Mouse (Mus musculus) midbrain, embryonic 11.5 days (tissue): Measurements from ENCODE around the gene Tmem8. TPM values are rescaled to one million over a fixed set of nuclear protein-coding genes. Genes with fewer than 3 reads are reported as not detected.
"Not testable (repeated sequence)": the region's sequence is repeated elsewhere in the genome, so short reads cannot be mapped to it uniquely, and the experiment has no call there.

Source experiments
- ATAC-seq: fragments of 200-750 bp; cut with Nextera tagmentation; 2 replicates; pipeline ENCODE4 v1.8.0; 2017; ENCODE audit warnings: moderate TSS enrichment, moderate library complexity; ENCODE audit not compliant: low FRiP score
- DNase-seq: peaks from one replicate; pipeline ENCODE4 v3.0.0; 2015; ENCODE audit warnings: low spot score; ENCODE audit errors: missing footprints
- H3K27ac ChIP-seq: fragments of 300-500 bp; sonication (generic); 2 replicates; pipeline ENCODE4 v1.5.1; 2014; ENCODE audit warnings: low read depth, low read length
- H3K27me3 ChIP-seq: fragments of 300-500 bp; sonication (generic); 2 replicates; pipeline ENCODE4 v1.6.1; 2014; ENCODE audit warnings: mild to moderate bottlenecking, low read length, moderate library complexity, mixed read lengths; ENCODE audit not compliant: control insufficient read depth, insufficient read depth
- H3K36me3 ChIP-seq: fragments of 300-500 bp; sonication (generic); 2 replicates; pipeline ENCODE4 v1.6.1; 2014; ENCODE audit warnings: mild to moderate bottlenecking, low read length, moderate library complexity, mixed read lengths; ENCODE audit not compliant: control insufficient read depth, insufficient read depth
- H3K4me1 ChIP-seq: fragments of 300-500 bp; sonication (generic); 2 replicates; pipeline ENCODE4 v1.6.1; 2014; ENCODE audit warnings: low read length; ENCODE audit not compliant: control insufficient read depth, insufficient read depth
- H3K4me2 ChIP-seq: fragments of 300-500 bp; sonication (generic); 2 replicates; pipeline ENCODE4 v1.6.1; 2014; ENCODE audit warnings: mild to moderate bottlenecking, moderate library complexity
- H3K4me3 ChIP-seq: fragments of 300-500 bp; sonication (generic); 2 replicates; pipeline ENCODE4 v1.5.1; 2014; ENCODE audit warnings: low read depth, low read length
- H3K9ac ChIP-seq: fragments of 300-500 bp; sonication (generic); 2 replicates; pipeline ENCODE4 v1.6.1; 2014; ENCODE audit warnings: low read length
- H3K9me3 ChIP-seq: fragments of 300-500 bp; sonication (generic); 2 replicates; pipeline ENCODE4 v1.6.1; 2016; ENCODE audit warnings: low read length; ENCODE audit not compliant: control insufficient read depth
- WGBS: fragments of 180-500 bp; shearing (Covaris S2); extraction: QIAGEN DNeasy Blood & Tissue Kit; methylation state at CpG from one replicate; pipeline ENCODE4 v1.1.7; 2014; 5-methylcytosine and 5-hydroxymethylcytosine counted together
- polyA plus RNA-seq: library from polyadenylated mRNA; unstranded; fragments of >200 nt; fragmentation: Nextera tagmentation; extraction: Ambion mirVana; gene quantifications from 2 replicates; pipeline ENCODE4 v1.2.1, GENCODE M21; 2014

Tmem8 gene
- polyA plus RNA-seq, 1 experiment from 2014 or later, result 1.3 TPM

DNA sequence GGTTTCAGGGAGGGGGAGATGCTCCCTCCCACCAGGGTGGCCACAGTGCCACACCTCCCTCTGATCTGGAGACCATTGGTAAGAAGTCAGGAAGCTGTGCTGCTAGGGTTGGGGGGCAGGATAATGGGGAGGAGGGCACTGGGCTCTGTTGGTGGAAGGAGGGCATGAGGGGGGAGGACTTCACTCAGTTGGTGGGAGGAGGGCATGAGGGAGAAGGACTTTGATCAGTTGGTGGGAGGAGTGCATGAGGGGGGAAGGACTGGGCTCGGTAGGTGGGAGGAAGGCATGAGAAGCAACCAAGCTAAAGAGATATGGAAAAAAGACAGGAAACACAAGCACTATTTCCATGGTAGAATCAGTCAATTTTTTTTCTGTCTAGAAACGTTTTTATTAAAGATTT lies 32.2 kb upstream of the Tmem8 start:
- WGBS, result 48% methylated on average over 2 of the region's 2 CpGs
- Histone ChIP-seq H3K9ac (no peak overlapping the region), H3K4me1 (no peaks in the 10 kb centered on the region), H3K4me2 (no peak overlapping the region), H3K4me3 (no peak overlapping the region), H3K9me3 (no peaks in the 10 kb centered on the region), H3K36me3 (no peaks in the 10 kb centered on the region), H3K27me3 (no peaks in the 10 kb centered on the region), H3K27ac (no peak overlapping the region)
- DNase-seq (peak; percentile 66), ATAC-seq (no peak)

DNA sequence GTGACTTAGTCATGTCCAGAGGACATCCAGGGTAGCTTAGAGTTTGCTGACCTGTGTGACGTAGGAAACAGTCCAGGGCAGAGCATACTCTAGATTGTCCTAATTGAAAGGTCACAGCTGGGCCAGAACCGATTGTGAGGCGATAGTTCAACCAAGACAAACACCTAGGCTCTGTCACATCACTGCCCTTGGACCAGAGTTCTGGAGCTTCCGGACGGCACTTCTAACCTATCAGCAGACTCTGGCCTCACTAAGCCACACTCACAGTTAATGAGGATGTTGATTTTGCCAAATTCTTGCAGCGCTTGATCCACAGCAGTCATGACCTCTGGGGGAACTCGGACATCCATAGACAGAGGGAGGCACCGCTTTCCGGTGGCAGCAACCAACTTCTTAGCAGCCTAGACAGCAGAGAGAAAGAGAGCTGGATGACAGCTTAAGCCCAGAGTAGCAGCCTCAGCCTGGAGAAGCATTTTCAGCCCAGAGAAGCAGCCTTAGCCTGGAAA lies 26.0 kb upstream of the Tmem8 start:
- Histone ChIP-seq H3K27me3 (no peaks in the 10 kb centered on the region), H3K27ac (no peak overlapping the region), H3K4me3 (no peak overlapping the region), H3K36me3 (no peaks in the 10 kb centered on the region), H3K4me2 (no peak overlapping the region), H3K9ac (no peak overlapping the region), H3K9me3 (no peaks in the 10 kb centered on the region), H3K4me1 (peaks cover 3% of the 10 kb centered on the region; the same call in 1 of the 2 replicates)
- ATAC-seq (no peak), DNase-seq (no peak)
- WGBS, result 93% methylated on average over 9 of the region's 9 CpGs

DNA sequence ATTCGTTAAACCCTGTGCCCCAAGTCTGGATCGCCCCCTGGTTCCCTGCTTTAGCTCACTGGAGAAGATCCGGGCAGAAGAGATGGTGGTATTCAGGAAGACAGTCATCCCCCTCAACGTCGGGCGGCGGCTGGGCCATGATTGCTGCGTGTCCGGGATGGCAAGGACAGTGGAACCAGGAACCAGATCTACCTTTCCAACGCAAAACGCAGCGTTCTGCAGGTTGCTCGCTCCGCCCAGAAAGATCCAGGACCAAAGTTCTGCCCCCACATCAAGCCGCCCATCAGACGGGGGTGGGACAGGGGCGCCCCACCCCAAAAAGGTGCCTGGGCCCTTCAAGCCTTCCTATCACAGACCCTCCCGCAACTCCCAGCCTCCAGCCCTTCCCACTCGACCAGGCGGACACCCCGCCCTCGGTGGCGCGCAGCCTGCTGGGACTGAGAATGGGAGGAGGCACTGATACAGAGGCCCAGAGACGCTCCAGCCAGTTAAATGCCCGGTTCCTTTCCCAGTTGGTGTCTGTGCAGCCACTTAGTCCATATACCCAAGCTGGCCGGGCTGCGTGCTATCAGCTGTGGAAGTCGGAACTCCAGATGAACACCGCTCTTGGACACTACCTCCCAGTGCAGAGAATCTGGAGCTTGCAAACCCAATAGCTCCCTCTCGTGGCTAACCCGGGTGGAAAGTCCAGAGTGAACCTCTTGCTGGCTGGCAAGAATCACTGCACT lies 23.0 kb upstream of the Tmem8 start, which contains the start of gene Decr2:
TSS of gene Decr2 (minus strand) at position 433 of the 728 bp plus-strand sequence.
- WGBS, result 3% methylated on average over 32 of the region's 32 CpGs
- peak; percentile 98 for DNase-seq
- Histone ChIP-seq H3K4me1 (peaks cover 8% of the 10 kb centered on the region; the same call in 1 of the 2 replicates), H3K9me3 (no peaks in the 10 kb centered on the region), H3K27me3 (no peaks in the 10 kb centered on the region), H3K27ac (peak within 1 kb of the TSS; percentile 50), H3K9ac (peak within 1 kb of the TSS; percentile 78), H3K4me3 (peak within 1 kb of the TSS; percentile 52), H3K36me3 (no peaks in the 10 kb centered on the region), H3K4me2 (peak within 1 kb of the TSS; percentile 89)
- ATAC-seq, result peak; percentile 86

DNA sequence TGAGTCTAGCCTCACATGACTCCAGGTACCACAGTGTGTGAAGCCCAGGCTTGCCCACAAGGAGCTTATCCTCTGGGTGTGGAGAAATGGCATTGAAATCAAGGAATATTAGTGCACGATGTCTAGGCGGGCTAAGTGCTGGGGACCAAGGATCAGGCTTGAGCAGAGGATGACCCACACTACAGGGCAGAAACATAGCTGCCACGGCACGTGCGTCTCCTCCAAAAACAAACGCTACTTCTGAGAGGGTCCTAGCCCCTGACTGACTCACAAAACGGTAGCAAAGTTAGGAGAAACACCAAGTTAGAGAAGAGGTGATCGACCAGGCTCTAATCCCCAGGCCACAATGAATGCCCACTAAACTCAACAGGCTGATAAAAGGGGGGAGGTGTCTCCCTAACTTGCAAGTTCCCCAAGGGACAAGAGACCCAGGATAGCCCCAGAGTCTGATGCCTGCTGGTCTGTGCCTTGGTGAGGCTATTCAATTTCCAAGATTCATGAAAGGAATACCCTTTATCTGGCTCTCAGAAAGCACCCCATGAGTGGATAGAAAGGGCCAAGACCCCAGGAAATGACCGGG lies 18.5 kb upstream of the Tmem8 start:
- DNase-seq (peak; percentile 91), ATAC-seq (no peak)
- no peaks in the 10 kb centered on the region for H3K9me3 ChIP-seq
- H3K27ac ChIP-seq, result no peak overlapping the region; the same call in 1 of the 2 replicates
- H3K4me1 ChIP-seq, result peaks cover 11% of the 10 kb centered on the region; the same call in 1 of the 2 replicates
- H3K9ac ChIP-seq, result peak overlapping the region; percentile 90
- 27% methylated on average over 9 of the region's 9 CpGs for WGBS
- no peaks in the 10 kb centered on the region for H3K27me3 ChIP-seq
- H3K4me2 ChIP-seq, result peak overlapping the region; percentile 78
- no peaks in the 10 kb centered on the region for H3K36me3 ChIP-seq
- H3K4me3 ChIP-seq, result peak overlapping the region; percentile 60

DNA sequence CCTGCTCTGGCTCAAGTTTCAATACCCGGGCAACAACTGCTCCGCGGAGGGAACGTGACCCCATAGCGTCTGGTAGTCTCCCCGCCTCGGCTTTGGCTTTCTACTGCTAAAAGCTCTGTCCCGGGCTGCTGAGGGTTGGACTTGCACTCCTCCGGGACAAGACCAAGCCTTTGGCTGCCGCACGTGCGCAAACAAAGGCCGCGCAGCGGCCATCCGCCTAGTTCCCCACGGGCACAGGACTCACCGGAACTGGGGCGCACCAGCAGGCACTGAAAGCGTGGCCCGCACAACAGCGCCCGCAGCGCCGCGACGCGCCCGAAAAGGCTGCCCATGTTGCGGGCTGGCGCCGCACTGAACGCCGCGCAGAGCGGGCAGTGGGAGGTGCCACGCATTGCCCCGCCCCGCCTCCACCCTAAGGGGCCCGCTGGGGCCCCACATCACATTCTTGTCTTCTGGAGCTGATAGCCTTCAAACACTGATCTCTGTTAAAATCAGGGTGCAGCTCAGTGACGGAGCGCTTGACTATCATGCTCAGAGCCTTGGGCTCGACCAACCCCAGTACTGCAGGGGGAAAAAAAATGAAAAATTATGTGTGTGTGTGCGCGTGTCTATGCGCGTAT lies 17.9 kb upstream of the Tmem8 start, which contains the start of gene Nme4:
TSS of gene Nme4 (minus strand) at position 482 of the 620 bp plus-strand sequence.
- peak within 1 kb of the TSS; percentile 60 for H3K4me3 ChIP-seq
- H3K9ac ChIP-seq, result peak within 1 kb of the TSS; percentile 90
- DNase-seq (peak; percentile 98), ATAC-seq (peak; percentile 73)
- no peaks in the 10 kb centered on the region for H3K9me3 ChIP-seq
- H3K36me3 ChIP-seq, result no peaks in the 10 kb centered on the region
- H3K27ac ChIP-seq, result no peak within 1 kb of the TSS; the same call in 1 of the 2 replicates
- H3K4me2 ChIP-seq, result peak within 1 kb of the TSS; percentile 78
- H3K27me3 ChIP-seq, result no peaks in the 10 kb centered on the region
- peaks cover 8% of the 10 kb centered on the region; the same call in 1 of the 2 replicates for H3K4me1 ChIP-seq
- WGBS, result 4% methylated on average over 47 of the region's 47 CpGs

DNA sequence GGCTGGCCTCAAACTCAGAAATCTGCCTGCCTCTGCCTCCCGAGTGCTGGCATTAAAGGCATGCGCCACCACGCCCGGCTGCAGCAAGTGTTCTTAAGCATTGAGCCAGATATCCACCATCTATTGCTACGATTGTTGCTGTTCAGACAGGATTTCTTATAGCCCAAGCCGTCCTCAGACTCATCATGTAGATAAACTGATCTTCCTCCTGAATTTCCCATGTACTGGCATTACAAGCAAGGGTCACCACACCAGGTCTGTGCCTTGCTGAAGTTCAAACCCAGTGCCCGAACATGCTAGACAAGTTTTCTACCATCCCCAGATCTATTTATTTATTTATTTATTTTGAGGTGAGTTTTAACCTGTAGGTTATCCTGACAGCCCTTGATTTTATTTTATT lies 14.6 kb upstream of the Tmem8 start:
- ATAC-seq (no peak), DNase-seq (peak; percentile 84)
- no peak overlapping the region for H3K27ac ChIP-seq
- H3K4me1 ChIP-seq, result peaks cover 8% of the 10 kb centered on the region; the same call in 1 of the 2 replicates
- no peak overlapping the region for H3K9ac ChIP-seq
- no peaks in the 10 kb centered on the region for H3K27me3 ChIP-seq
- no peaks in the 10 kb centered on the region for H3K9me3 ChIP-seq
- H3K4me3 ChIP-seq, result no peak overlapping the region
- 90% methylated on average over 7 of the region's 7 CpGs for WGBS
- no peak overlapping the region for H3K4me2 ChIP-seq
- no peaks in the 10 kb centered on the region for H3K36me3 ChIP-seq

DNA sequence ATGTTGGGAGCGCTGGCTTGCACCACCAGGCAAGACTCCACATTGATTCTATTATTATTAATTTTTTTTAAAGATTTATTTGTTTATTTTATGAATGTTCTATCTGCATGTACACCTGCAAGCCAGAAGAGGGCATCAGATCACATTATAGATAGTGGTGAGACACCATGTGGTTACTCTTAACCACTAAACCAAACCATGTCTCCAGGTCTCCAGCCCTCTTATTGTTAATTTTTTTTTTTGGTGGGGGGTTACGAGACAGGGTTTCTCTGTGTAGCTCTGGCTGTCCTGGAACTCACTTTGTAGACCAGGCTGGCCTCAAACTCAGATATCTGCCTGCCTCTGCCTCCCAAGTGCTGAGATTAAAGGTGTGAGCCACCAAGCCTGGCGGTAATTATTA lies 13.8 kb upstream of the Tmem8 start:
- not testable (repeated sequence) for H3K27me3 ChIP-seq, H3K36me3 ChIP-seq, H3K9ac ChIP-seq, H3K4me1 ChIP-seq, H3K4me2 ChIP-seq, H3K27ac ChIP-seq, H3K9me3 ChIP-seq, H3K4me3 ChIP-seq, ATAC-seq
- 66% methylated on average over 3 of the region's 3 CpGs for WGBS
- DNase-seq, result peak; percentile 81

DNA sequence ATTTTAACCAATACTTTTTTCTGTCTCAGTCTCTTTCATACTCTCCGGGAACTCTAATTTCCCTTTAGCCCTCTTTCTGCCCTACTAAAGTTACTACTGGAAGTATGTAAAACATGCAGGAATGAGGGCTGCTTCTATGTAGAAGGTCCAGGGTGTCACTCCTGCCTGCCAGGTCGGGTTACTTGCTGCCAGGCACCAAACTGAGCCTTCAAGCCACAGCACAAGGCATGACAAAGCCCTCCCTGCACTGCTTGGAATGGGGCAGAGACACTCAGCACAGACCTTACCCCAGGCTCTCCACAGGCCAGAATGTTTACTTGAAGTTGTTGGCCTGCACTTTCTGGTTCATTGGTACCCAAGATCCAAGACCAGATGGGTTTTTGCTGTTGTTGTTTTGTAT lies 12.9 kb upstream of the Tmem8 start:
- WGBS, result 36% methylated on average over 2 of the region's 2 CpGs

DNA sequence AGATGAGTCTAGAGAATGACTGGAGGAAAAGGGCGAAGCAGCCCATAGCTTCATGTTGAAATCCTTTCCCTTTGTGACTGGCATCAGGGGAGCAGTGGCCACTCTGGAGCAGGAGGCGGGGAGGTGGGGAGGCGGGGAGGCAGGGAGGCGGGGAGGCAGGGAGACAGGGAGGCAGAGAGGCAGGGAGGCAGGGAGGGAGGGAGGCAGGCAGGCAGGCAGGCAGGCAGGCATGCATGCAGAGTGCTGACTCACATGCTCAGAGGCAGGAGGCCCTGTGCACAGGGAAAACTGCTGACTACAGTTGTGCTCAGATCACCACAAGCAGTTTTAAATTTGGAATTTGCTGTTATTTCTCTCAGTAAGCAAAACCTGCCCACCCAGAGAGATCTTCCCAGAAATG lies 11.6 kb upstream of the Tmem8 start:
- H3K9me3 ChIP-seq, result no peaks in the 10 kb centered on the region
- H3K4me1 ChIP-seq, result no peaks in the 10 kb centered on the region
- no peak for ATAC-seq
- 26% methylated on average over 4 of the region's 4 CpGs for WGBS
- H3K4me2 ChIP-seq, result no peak overlapping the region
- no peaks in the 10 kb centered on the region for H3K27me3 ChIP-seq
- DNase-seq, result peak; percentile 79
- H3K27ac ChIP-seq, result no peak overlapping the region
- no peak overlapping the region for H3K9ac ChIP-seq
- no peak overlapping the region for H3K4me3 ChIP-seq
- H3K36me3 ChIP-seq, result no peaks in the 10 kb centered on the region

More for the DNA sequence above, 12.9 kb upstream of the Tmem8 start:
- no peak overlapping the region for H3K4me3 ChIP-seq
- DNase-seq (peak; percentile 64), ATAC-seq (no peak)
- H3K9ac ChIP-seq, result no peak overlapping the region
- H3K4me1 ChIP-seq, result 0 out of 2 replicates have a peak, but pooled peaks cover 2% of the 10 kb centered on the region
- no peak overlapping the region for H3K4me2 ChIP-seq
- H3K27ac ChIP-seq, result no peak overlapping the region
- no peaks in the 10 kb centered on the region for H3K36me3 ChIP-seq
- no peaks in the 10 kb centered on the region for H3K27me3 ChIP-seq
- no peaks in the 10 kb centered on the region for H3K9me3 ChIP-seq
